Mouse (Mus musculus) heart, adult 11 months (tissue): Measurements from ENCODE around the gene Guca1a.
"Not testable (repeated sequence)": the region's sequence is repeated elsewhere in the genome, so short reads cannot be mapped to it uniquely, and the experiment has no call there.

Experiments used
- DNase-seq: peaks from one replicate; pipeline ENCODE4 v3.0.0; 2022

The Guca1a gene

GRCm38 (mm10) chr17:47409897-47410861, 9.8 kb upstream of the Guca1a start:
- not testable (repeated sequence) for DNase-seq

GRCm38 (mm10) chr17:47408558-47408898, 8.1 kb upstream of the Guca1a start:
- DNase-seq = peak; percentile 94

GRCm38 (mm10) chr17:47407717-47408557, 7.6 kb upstream of the Guca1a start:
- no peak for DNase-seq

- no peak for DNase-seq
Measured at GRCm38 (mm10) chr17:47399091-47399490, 1.3 kb downstream of the Guca1a start.

GRCm38 (mm10) chr17:47395376-47395913, 4.9 kb downstream of the Guca1a start:
- peak; percentile 97 for DNase-seq

- DNase-seq = peak; percentile 94
Measured at GRCm38 (mm10) chr17:47394223-47394869, 6.0 kb downstream of the Guca1a start.

- peak; percentile 91 for DNase-seq
Measured at GRCm38 (mm10) chr17:47386649-47387048, 13.7 kb downstream of the Guca1a start.

GRCm38 (mm10) chr17:47385145-47385544, 15.2 kb downstream of the Guca1a start, which contains the start of gene Guca1b:
Guca1b (plus strand) TSS chr17:47385393.
- no peak for DNase-seq

- DNase-seq = no peak
Measured at GRCm38 (mm10) chr17:47384064-47384463, 16.3 kb downstream of the Guca1a start.

- DNase-seq = no peak
Measured at GRCm38 (mm10) chr17:47383266-47383665, 17.1 kb downstream of the Guca1a start.

GRCm38 (mm10) chr17:47381917-47382316, 18.5 kb downstream of the Guca1a start:
- DNase-seq = no peak

- no peak for DNase-seq
Measured at GRCm38 (mm10) chr17:47378133-47378532, 22.3 kb downstream of the Guca1a start.

- DNase-seq = no peak
Measured at GRCm38 (mm10) chr17:47376779-47377280, 23.6 kb downstream of the Guca1a start.

GRCm38 (mm10) chr17:47373991-47374390, 26.4 kb downstream of the Guca1a start:
- no peak for DNase-seq

GRCm38 (mm10) chr17:47371451-47371850, 28.9 kb downstream of the Guca1a start:
- DNase-seq = no peak

- peak; percentile 92 for DNase-seq
Measured at GRCm38 (mm10) chr17:47369087-47369443, 31.3 kb downstream of the Guca1a start.

GRCm38 (mm10) chr17:47368401-47369086, 31.8 kb downstream of the Guca1a start, which contains the start of gene Mrps10:
Mrps10 (plus strand) TSS chr17:47368887.
- peak; percentile 98 for DNase-seq

GRCm38 (mm10) chr17:47361343-47361742, 39.0 kb downstream of the Guca1a start:
- DNase-seq = no peak

- no peak for DNase-seq
Measured at GRCm38 (mm10) chr17:47359964-47360363, 40.4 kb downstream of the Guca1a start.

GRCm38 (mm10) chr17:47349721-47350319, 50.6 kb downstream of the Guca1a start:
- peak; percentile 1 for DNase-seq
